9 mouse cellular contexts compared by ENCODE assay signal in the genomic region with DNA sequence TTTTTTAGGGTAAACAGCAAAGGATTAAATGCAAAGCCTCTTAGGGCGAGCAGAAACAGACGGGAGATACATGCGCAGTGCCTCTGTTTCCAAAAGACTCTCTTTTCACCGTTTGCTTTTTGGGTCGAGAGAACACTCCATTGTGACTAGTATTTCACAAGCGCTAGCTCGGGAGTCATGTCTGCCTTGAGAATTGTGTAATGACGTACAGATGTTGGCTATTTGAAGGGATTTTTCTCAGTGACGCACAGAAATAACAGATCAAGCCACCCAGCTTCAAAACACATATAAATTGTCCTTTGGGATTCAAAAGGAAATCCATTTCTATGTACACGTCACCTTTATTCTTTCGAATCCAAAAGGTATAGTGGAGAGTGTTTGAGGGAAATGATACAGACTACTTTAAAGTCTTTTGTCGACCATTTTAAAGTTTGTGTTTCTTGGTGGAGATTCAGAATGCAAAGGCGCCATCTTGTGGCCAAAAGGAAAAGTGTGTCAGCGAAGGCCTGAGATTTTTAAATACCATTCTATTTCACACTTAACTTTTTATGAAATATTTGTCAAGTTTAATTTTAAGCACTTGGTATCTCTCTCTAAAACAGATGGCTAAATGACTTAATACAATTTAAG.
A peak's percentile ranks its signal among the peaks of the same experiment; 100 is the strongest.
DNase-seq lines count a peak whose midpoint lies in the region; ATAC-seq lines count a peak whose summit lies in the region.
"Had no signal": no experiment of that assay in that cellular context is flagged by ENCODE, and none has a peak within 500 bp of the region (broad histone marks: within the 10 kb centered on the region; RNA-seq: fewer than 3 reads in every experiment).

No protein-coding gene starts in this region.

- no peaks in the 10 kb centered on the region for H3K4me1 ChIP-seq in kidney, embryonic 14.5 days (ENCODE audit: control insufficient read depth, insufficient read depth, low read length)
- H3K4me1 ChIP-seq: heart, embryonic 15.5 days had no signal

- no peak overlapping the region for H3K9ac ChIP-seq in kidney, embryonic 14.5 days (ENCODE audit: low read depth, low read length)
- H3K9ac ChIP-seq: heart, embryonic 15.5 days had no signal

- no peak for ATAC-seq in kidney, embryonic 14.5 days (ENCODE audit: low FRiP score, low TSS enrichment)
- peak; percentile 70 for ATAC-seq in granulocyte monocyte progenitor cell, adult 5-6 weeks (replicated peaks; ENCODE audit: poor library complexity, severe bottlenecking)

- intact Hi-C loops in left cerebral cortex, postnatal 4 days (cut with DNase I) = loop anchor here (5.0 to 10.0 kb wide), 2 partner anchors 214 to 1802 kb away; no protein-coding TSS in a partner anchor

- no peak overlapping the region for H3K27ac ChIP-seq in kidney, embryonic 14.5 days (ENCODE audit: low read depth, low read length)
- H3K27ac ChIP-seq: heart, embryonic 15.5 days had no signal

- H3K36me3 ChIP-seq in kidney, embryonic 14.5 days (ENCODE audit: control insufficient read depth, insufficient read depth, low read length) = no peaks in the 10 kb centered on the region
- H3K36me3 ChIP-seq: heart, embryonic 15.5 days had no signal

- H3K27me3 ChIP-seq in kidney, embryonic 14.5 days (ENCODE audit: control insufficient read depth, insufficient read depth, low read length) = no peaks in the 10 kb centered on the region
- H3K27me3 ChIP-seq: heart, embryonic 15.5 days had no signal

- no peak overlapping the region for H3K4me2 ChIP-seq in kidney, embryonic 14.5 days (replicated peaks; ENCODE audit: low read depth, low read length)
- H3K4me2 ChIP-seq: heart, embryonic 15.5 days had no signal

- DNase-seq in kidney, adult 8-10 months = peak; percentile 1 to 22
- peak; percentile 12 for DNase-seq in MEL-GATA-1-ER (ENCODE audit: extremely low read depth, low read depth)
- peak; percentile 72 to 77 for DNase-seq in cerebellum, postnatal 14 days
- DNase-seq in left cerebral cortex, postnatal 4 days = peak; percentile 36
- peak; percentile 66 for DNase-seq in naive thymus-derived CD4-positive, alpha-beta T cell, adult 2 months (ENCODE audit: low read depth)
- DNase-seq in spleen, postnatal 36 days (ENCODE audit: low spot score in 2 of 2) = no peak

- no peak overlapping the region for H3K4me3 ChIP-seq in kidney, embryonic 14.5 days (ENCODE audit: low read length)
- H3K4me3 ChIP-seq: heart, embryonic 15.5 days had no signal

- 56% methylated on average over 14 of the region's 14 CpGs for WGBS in kidney, embryonic 14.5 days

- H3K9me3 ChIP-seq in kidney, embryonic 14.5 days (ENCODE audit: control insufficient read depth, low read length) = no peaks in the 10 kb centered on the region
- H3K9me3 ChIP-seq: heart, embryonic 15.5 days had no signal

Comparison
In these comparisons a context has a peak if more than half of its experiments do, and no peak if none do; other contexts are left out.
1. DNase-seq: peak in kidney, adult 8-10 months (2 of 2), MEL-GATA-1-ER (single experiment), cerebellum, postnatal 14 days (2 of 2), left cerebral cortex, postnatal 4 days (single experiment) and naive thymus-derived CD4-positive, alpha-beta T cell, adult 2 months (single experiment); none in spleen, postnatal 36 days (0 of 2).